Mouse (Mus musculus): ENCODE results near the gene Kbtbd12. TPM values are rescaled to one million over a fixed set of nuclear protein-coding genes. Genes with fewer than 3 reads are reported as not detected.

The Kbtbd12 gene
- polyA plus RNA-seq (2015; fragmentation: Nextera tagmentation; extraction: Ambion mirVana) = 0.25 and 0.92 TPM in 2 replicates

GRCm38 (mm10) chr6:88637611-88638301 is at the start of gene Kbtbd12:
Gene Kbtbd12, minus strand, starts transcription at chr6:88637950.

DNA sequence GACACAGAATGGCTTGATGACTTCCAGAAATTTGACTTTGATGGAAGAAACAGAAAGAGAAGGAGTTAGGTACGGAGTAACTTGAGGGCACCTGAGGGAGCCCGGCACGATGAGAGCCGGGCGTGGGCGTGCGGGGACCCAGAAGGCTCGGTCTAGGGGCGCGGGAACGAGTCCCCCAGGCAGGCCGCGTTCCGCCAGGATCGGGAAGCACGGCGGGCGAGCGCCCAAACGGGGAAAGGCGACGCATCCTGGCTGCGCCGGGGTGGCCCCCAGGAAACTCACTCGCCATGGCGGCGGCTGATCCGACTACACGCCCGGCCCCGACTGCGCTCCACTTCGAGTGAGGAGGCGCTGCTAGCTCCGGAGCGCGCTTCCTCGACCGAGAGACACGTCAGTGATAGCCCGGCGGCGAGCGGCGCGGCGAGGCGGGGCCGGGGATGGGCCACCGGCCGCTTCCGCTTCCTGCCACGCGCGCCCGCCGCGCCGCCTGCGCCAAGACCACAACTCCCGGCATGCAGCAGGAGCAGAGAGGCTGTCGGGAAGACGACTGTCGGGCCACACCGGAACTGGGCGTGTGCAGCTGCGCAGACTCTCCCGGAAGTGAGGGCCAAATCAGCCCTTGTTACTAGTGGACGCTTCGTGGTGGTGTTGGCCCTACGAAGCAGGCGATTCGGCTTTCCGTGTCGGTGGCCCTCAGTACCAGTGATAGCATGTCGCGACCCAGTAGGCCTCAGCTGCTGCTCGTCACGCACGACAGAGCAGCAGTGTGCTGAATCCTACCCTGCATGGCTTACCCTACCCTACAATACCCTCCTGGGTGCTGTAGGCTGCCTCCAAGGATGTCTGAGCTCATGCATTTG is 119.1 kb downstream of the Kbtbd12 start, which contains the start of gene Sec61a1:
Gene Sec61a1 (minus strand): TSS at position 502 of the 860 bp plus-strand sequence.

Other genes with a start within 250 kb of the Kbtbd12 start
- 19.9 and 22.3 TPM in 2 replicates for gene Eefsec, start 191.4 kb downstream of the Kbtbd12 start, polyA plus RNA-seq (2015; fragmentation: Nextera tagmentation; extraction: Ambion mirVana)
- gene Ruvbl1, start 172.5 kb downstream of the Kbtbd12 start, polyA plus RNA-seq (2015; fragmentation: Nextera tagmentation; extraction: Ambion mirVana) = 49.2 and 53.3 TPM in 2 replicates
- gene Sec61a1, start 119.0 kb downstream of the Kbtbd12 start, polyA plus RNA-seq (2015; fragmentation: Nextera tagmentation; extraction: Ambion mirVana) = 131 and 141 TPM in 2 replicates
- gene Mgll, start 86.5 kb upstream of the Kbtbd12 start, polyA plus RNA-seq (2015; fragmentation: Nextera tagmentation; extraction: Ambion mirVana) = 99.1 and 126 TPM in 2 replicates
- gene Abtb1, start 204.0 kb upstream of the Kbtbd12 start, polyA plus RNA-seq (2015; fragmentation: Nextera tagmentation; extraction: Ambion mirVana) = 20.0 and 25.1 TPM in 2 replicates
- 16.5 and 20.5 TPM in 2 replicates for gene Podxl2, start 237.1 kb upstream of the Kbtbd12 start, polyA plus RNA-seq (2015; fragmentation: Nextera tagmentation; extraction: Ambion mirVana)

Data from urinary bladder, postnatal 0 days (tissue).